Mouse (Mus musculus): Measurements from ENCODE around the gene Scamp2.

The Scamp2 gene

DNA sequence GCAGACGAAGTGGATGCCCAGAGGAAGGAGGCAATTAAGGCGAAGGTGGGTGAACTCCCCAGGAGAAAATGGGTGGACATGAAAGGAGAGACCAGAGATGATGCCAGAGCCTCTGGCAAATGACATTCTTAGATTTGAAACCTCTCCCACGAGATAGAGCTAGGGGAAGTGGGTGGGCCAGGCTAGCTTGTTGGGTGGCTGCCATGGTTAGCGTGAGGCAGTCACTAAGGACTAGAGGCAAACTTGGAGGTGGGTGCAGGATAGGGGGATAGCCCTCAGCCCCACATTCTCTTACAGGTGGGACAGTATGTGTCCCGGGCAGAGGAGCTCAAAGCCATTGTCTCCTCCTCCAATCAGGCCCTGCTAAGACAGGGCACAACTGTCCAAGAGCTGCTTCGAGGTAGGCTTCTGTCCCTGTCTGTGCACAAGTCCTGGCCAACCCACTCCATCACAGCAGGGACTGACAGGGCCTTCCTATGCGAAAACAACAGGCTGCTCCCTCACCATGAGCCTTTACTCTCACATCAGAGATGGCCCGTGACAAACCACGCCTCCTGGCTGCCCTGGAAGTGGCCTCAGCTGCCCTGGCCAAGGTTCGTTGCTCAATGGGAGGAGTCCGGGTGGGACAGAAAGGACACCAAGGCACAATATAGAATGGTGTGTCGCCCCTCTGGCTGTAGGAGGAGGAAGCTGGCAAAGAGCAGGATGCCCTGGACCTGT is 32.9 kb downstream of the Scamp2 start:
- no peak for DNase-seq (ENCODE audit: low read depth, low spot score)

DNA sequence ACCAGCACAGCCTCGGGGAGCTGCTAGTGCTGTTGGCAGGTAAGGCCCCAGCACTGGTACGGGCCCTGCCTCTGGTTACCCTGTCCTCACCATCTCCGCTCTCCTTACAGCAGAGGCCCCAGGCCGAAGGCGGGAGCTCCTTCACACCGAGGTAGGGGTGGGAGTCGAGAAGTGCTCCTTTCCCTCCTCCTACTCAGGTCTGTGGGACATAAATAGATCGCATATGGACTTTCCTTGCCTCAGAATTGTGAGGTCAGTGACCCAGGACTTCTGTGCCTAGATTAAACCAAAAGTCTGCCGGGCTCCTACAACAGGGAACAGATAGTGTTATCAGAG is 33.4 kb downstream of the Scamp2 start:
- no peak for DNase-seq (ENCODE audit: low read depth, low spot score)

DNA sequence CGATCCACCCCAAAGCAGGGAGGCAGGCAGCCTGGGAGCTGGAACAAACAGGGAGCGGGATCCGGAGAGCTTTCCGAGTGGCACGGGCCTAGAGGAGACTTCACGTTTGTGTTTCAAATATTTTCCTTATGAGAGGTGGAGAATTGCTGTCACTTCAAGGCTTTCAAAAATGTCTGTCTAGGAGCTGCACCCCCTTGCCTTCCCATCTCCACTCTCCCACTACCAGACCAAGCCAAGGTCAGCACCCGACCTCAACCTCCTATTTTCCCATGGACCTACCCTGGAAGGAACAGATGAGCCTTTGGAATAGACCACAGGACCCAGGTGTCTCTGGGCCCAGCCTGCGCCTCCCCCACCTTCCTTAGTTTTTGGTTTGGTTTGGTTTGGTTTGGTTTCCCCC is 36.5 kb downstream of the Scamp2 start:
- no peak for DNase-seq (ENCODE audit: low read depth, low spot score)

DNA sequence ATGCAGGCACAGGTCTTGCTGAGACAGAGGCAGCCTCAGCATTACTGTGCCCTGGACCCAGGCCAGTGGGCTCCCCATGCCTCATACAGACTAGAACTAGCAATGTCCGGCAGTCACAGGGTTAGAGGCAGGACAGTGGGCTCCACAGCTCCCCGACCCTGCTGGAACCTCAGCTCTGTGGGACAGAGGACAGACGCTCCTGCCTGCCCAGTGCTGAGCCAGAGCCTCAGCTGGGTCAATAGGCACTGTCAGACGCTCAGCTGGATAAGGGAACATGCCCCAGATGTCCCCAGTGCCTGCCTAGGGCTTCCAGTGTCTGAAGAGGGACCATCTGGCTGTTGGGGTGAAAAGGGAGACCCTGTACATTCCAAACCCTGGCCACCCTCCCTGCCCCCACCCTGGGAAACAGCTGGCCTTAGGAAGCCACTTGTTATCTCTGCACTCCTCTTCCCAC is 37.2 kb downstream of the Scamp2 start:
- no peak for DNase-seq (ENCODE audit: low read depth, low spot score)

DNA sequence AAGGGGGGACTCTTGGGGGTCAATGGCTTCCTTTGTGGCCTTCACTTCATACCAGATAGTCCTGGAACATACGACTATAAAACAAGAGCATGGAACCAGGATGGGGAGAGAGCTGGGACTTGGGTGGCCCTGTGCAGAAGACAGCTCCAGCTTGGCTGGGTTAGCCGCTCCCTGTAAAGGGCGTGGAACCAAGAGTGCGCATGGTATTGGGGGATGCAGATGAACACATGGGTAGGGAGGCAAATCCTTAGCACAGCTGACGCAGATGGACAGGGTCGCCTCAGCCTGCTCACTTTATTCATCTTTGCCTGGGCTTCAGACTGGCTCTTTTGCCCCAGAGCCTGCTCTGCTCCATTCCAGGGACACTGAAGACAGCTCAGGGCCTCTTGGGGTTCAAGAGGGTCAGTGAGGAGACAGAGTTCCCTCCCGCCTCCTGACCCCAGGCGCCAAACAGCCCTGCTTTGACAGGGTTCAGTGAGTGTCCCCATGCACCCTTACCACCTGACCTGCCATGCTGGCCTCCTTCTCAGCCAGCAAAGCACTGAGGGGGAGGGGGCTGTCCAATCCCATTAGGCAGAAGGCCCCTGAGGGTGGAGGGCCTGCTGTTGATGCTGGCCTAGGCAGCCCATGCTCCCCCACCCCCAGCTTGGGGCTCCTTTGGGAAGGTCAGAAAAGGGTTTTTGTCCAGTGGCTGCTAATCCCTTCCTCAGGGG is 38.3 kb downstream of the Scamp2 start:
- no peak for DNase-seq (ENCODE audit: low read depth, low spot score)

DNA sequence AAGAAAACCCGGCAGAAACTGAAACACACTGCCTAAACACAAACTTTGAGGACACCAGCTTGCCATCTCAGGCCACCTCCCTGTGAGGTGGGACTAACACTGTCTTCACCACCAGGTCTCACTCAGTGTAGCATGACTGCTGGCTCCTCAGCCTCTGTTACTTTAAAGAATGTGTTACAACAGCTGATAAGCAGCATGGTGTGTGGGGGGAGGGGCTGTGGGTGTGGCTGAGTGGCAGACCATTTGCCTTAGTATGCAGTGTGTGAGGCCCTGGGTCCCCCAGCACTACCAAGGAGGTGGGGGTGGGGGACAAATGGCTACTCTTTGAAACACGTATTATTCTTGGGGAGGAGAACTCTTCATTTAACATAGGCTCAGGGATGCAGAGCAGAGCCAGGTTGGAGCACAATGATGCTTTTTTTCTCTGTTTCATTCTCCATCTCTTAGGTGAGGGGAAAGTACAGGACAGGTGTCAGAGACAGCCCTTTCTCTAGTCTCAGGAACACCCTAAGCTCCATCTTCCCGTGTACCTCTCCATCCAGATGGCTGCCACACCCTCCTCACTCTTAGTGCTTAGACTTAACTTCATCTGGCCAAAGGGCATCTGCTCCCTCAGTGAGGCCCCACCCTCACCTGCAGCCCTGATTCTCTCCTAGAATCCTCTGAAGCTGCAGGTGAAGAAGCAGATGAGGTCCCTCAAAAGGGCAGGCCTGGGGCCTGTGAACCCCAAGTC is 40.0 kb downstream of the Scamp2 start:
- DNase-seq (ENCODE audit: low read depth, low spot score) = no peak

DNA sequence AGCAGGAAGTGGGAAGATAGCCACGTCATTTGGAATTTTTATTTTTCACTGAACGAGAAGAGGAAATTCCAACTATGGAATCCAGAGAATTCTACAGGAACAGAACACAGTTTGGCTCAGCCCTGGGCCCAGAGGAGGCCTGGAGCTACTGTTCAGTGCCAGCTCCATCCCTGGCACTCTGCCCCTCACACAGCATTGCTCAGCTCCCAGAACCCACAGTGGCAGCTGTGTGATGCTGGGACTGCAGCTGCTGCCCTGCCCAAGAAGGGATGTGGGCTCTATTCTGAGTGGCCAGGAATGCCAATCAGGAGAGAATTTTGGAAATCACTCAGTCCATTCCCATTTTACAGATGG is 40.6 kb downstream of the Scamp2 start:
- DNase-seq (ENCODE audit: low read depth, low spot score) = no peak

DNA sequence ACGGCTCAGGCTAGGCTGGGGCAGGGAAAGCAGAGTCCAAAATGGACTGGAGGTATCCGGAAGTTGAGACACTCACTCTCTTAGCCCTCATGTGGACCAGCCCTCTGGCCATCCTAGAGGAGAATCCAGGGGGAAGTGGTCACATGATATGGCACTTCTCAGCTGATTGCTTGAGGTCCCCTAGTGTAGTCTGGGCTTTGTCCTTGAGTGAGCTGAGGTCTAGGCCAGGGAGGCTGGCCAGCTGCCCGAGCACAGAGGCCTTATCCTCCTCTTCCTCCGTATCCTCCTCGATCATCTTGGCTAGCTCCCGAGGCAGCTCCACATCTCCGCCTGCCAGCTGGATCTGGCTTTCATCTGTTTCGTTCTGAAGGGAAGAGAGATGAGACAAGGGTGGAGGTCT is 41.4 kb downstream of the Scamp2 start:
- no peak for DNase-seq (ENCODE audit: low read depth, low spot score)

DNA sequence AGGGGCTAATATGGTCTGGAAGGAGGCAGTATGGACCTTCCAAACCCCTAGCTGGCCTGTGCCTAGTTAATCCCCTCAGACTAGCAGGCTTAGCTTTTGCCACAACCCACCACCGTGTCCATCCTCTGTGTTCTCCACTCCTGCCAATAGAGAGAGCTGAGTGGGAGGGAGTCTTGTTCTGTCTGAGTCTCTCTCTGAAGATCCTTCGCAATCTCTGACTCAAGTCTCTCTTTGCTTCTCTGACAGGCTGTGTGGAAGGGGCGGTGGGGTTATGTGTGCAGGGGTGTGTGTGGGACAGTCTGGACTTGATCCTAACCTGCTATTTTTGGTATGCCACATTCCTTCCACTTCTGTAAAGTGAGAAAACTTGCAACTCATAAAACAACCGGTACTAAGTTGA is 44.1 kb downstream of the Scamp2 start:
- no peak for DNase-seq (ENCODE audit: low read depth, low spot score)

DNA sequence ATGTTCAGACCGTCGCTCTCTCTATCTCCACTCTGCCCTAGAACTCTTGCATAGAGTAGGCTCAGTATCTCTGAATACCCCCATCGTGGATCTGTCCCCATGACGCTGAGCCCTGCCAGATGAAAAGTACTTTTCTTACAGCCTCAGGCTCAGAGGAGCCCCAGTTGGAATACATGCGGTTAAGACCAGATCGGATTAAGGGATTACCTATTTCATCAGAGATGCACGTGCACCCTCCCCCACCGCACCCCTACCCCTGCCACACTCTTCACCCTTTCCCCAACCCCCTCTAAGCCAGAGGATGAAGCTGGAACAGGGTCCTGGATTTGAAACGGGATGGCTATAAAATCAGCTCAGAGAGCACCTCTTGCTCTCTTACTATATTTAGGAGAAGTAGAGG is 44.8 kb downstream of the Scamp2 start:
- no peak for DNase-seq (ENCODE audit: low read depth, low spot score)

DNA sequence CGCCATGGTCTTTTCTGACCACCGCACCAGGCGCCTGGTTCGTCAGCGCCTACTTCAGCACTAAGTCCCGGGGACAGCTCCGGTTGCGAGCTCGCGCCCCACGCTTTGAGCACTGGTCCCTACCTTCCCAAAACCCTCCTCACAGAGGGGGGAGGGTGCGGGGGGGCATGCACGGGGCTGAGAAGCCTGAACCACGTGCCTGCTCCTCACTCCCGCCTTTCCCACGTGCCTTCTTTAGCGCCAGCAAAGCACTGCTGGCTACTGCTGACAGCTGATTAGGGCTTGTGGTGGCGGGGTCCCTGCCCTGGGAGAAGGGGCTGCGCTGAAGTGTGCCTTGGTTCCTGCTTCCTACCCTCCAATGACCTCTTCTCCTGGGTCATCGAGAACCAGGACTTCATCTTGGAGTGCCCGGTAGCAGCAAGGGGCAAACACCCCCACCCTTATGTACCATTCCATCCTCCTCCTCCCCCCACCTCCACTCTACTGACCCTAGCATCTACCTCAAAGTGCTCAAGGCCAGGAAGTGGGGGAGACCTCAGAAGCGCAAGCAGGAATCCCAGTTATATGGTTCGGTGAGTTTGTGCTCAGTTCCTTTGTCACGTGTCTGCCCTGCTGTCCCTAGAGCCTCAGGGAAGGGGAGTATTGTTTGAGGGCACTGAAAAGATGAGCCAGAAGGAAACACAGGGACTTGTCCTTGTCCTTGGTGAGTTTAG is 45.6 kb downstream of the Scamp2 start, which contains the start of gene Cplx3:
Gene Cplx3, minus strand, starts transcription at position 143 of the 713 bp plus-strand sequence.
- DNase-seq (ENCODE audit: low read depth, low spot score) = peak; percentile 54

DNA sequence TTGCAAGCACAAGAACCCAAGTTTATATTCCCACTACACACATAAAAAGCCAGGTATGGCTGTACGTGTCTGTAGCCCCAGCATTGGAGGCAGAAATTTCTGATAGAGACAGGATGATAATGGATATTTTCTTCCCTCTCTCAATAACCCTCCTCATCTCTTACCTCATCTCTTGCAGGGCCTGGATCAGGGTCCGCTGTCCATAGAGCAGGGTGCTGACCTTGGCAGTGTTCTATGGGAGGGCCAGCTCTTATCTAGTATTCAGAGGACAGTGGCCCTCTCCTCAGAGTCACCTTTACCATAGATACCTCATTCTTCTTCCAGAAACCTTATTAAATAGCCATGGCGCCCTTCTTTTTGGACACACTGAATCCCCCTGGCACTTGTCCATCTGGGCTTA is 49.1 kb downstream of the Scamp2 start:
- DNase-seq (ENCODE audit: low read depth, low spot score) = no peak

DNA sequence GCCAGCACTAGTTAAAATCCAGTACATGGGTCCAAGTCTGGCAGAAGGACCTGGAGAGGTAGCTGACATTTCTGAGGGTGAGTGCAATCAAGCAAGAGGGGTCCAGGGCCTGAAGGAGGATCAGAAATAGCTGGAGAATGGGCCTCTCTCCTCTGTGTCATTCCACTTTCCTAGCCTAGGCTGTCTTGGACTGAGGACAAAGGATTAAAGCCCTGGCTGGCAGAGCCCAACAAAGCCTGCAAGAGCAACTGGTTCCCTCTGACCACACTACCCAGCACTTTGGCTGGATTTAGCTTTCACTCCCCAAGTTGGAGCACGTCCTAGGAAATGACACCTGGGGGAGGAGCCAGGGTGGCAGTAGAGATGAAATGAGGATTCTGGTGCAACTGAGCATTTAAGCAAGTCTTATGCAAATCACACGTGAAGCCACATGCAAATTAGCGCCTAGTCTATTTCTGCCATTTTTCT is 49.6 kb downstream of the Scamp2 start:
- DNase-seq (ENCODE audit: low read depth, low spot score) = no peak

DNA sequence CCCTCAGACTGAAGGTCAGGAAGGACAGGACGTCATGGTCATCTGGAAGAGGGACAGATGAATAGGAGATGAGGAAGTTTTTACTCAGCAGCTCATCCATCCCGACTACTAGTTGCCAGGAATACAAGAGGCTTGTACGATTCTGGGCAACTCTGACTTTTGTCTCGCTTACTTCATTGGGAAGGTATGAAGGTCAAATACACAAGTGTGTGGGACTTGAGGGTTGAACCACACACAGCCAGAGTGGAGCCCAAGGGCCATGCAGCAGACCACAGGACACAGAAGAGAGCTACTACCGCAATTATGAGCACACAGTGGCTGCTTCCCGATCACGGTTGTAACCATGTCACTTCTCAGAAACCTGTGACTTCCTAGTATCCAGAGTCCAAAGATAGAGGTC is 51.8 kb downstream of the Scamp2 start:
- DNase-seq (ENCODE audit: low read depth, low spot score) = no peak

DNA sequence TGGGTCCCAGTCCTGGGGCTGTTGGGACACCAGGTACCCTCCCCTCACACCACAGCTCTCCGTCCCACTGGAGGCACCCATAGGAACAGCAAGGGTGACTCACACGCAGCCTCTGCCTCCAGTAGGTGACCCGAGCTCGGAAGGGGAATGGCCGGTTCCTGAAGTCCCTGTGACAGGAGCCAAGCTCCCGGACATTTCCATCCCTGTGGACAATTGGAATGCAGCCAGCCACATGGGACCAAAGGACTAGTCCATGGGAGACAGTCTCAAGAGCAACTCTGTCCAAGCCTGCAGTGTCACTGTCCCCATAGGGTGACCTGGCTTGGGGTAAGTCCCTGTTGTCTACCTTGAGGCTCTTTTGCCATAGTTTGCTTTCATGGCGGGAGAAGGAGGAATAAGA is 53.2 kb downstream of the Scamp2 start:
- DNase-seq (ENCODE audit: low read depth, low spot score) = no peak

DNA sequence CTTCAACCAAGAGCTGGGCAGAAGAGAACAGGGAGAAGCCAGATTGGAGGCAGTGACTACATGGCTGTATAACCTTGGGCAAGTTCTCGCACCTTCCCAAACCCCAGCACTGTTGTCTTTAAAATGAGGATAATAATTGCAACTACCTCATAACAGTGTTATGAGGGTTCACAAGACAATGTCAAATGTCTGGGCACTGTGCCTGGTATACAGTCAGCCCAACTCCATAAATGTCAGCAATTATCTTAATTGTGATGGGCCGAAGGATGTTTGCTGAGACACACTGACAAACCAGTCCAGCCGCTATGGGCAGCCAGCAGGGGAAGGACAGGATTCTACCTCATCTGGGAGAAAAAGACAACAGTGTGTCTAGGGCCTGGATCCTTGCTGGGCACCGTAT is 54.0 kb downstream of the Scamp2 start:
- DNase-seq (ENCODE audit: low read depth, low spot score) = no peak

DNA sequence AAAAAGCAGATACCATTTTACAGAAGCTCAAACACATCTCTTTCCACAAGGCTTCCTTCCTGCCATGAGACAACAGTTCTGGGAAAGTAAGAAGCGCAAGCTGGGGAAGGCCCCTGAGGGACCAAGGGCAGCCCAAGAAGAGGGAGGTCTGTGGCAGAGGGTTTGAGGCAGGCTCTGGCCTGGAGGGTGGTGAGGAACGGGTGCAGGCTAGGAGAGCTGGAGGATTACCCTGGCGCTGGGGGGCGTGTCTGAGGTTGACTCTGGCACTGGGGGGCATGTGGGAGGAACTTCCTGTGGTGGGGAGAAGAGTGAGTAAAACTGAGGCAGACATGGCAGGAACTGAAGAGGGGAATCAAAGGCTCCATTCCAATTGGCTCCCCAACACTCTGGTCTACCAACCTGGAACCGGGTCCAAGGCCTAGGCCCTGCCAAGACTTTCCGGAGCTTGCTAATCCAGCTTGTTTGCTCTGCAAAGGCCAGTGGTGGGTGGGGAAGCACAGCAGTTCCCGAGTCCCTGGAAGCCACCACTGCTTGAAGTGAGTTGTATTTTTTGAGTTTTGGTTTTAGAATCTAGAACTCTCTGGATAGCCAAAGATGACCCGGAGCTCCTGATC is 56.9 kb downstream of the Scamp2 start:
- no peak for DNase-seq (ENCODE audit: low read depth, low spot score)

DNA sequence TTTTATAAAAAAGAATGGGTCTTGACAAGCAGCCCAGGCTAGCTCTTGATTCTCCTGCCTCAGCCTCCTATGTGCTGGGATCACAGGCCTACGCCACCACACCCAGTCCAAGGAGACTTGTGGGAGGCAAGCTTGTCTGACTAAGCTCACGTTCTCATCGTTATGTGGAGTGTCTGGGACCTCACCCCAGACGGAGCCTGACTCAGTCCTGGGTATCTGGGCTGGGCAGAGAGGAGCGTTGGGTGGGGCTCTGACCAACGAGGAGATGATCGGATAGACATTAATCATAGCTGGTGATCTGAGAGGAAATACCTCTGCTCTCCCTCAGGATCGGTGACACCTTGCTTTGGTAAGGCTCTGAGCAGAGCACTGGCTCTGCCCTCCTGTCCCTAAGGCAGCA is 58.1 kb downstream of the Scamp2 start:
- DNase-seq (ENCODE audit: low read depth, low spot score) = no peak

DNA sequence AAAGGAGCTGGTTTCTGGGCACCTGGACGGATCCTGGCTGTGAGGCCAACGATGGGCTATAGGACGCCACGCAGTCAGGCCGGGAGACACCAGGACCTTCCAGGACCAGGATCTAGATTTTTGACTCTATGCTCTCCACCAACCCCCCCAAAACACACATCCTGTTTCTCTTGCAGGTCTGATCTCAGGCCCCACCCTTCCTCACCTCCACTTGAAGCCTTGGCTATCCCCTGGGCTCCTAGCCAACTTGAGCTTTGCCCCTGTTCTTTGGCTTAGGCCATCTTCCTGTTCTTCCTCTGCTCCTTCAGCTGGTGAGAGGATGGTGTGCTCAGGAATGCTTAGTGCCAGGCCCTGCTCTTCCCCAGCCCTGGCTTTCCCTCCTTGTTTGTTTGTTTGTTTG is 59.9 kb downstream of the Scamp2 start, which contains the start of gene Lman1l:
Gene Lman1l, minus strand, starts transcription at position 101 of the 400 bp plus-strand sequence.
- peak; percentile 42 for DNase-seq (ENCODE audit: low read depth, low spot score)

DNA sequence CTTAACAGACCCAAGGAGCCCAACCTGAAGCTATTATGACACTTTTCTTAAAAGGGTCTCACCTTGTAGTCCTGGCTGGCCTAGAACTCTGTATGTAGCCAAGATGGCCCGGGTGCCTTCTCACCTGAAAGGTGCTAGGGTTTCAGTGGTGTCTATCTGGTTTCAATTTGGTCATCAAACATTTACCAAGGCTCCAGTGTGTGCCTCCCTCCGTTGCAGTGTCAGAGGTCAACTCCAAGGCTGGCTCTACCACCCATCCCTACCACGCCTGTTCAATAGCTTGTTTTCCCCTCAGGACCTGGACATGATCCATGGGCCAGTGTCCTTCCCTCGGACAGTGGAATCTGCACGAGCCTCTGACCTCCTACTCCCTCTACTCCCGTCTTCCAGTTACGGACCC is 63.6 kb downstream of the Scamp2 start:
- DNase-seq (ENCODE audit: low read depth, low spot score) = no peak

DNA sequence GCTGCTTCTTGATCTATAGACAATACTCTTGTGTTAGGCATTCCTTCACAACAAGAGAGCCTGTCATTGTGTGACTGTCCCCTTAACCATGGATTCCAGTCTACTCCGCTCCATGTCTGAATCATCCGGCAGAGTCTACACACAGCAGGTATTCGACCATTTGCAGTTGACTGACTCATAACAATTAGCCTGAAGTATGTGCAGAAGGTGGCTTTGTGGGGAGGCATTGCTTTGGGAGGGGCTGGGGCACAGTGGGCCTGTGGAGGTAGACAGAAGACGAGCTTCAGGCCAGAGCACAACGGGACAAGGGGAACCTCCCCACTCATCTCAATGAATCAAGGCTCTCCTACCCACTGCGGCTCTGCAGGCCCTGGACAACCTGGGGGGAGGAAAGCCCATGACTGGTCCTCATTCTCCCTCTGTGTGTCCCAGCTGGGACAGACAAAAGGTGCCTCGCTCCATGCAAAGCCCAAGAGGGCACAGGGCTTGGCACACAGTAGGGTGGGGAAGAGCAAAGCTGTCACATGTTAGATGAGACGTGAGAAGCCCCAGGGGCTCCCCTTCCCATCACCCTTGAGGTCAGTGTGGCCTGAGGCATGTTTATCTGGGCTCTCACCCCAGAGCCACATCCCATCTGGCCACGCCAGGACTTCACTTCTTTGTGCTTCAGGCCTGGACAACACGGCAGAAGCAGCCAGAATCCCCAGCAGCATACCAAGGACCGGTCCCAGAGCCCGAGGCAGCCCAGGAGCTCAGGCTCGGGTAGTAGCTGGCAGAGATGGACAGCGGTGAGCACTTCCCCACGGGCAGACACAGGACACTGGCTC is 65.1 kb downstream of the Scamp2 start:
- DNase-seq (ENCODE audit: low read depth, low spot score) = no peak
